Mouse (Mus musculus) brain, embryonic 14.5 days (tissue): ENCODE data around the gene Ccdc130.

Experiments
- CTCF ChIP-seq: fragments of 200-500 bp; IDR thresholded peaks from 2 replicates; pipeline ENCODE4 v1.5.1; 2012; ENCODE audit warnings: inconsistent platforms, mild to moderate bottlenecking, moderate library complexity, borderline replicate concordance; ENCODE audit not compliant: insufficient read depth, insufficient read length; ENCODE audit errors: extremely low read depth
- POLR2A ChIP-seq: fragments of 200-500 bp; IDR thresholded peaks from 2 replicates; pipeline ENCODE4 v1.6.1; 2012; ENCODE audit warnings: mild to moderate bottlenecking, inconsistent platforms, borderline replicate concordance; ENCODE audit not compliant: poor library complexity, insufficient read depth, insufficient read length, severe bottlenecking; ENCODE audit errors: extremely low read depth

DNA sequence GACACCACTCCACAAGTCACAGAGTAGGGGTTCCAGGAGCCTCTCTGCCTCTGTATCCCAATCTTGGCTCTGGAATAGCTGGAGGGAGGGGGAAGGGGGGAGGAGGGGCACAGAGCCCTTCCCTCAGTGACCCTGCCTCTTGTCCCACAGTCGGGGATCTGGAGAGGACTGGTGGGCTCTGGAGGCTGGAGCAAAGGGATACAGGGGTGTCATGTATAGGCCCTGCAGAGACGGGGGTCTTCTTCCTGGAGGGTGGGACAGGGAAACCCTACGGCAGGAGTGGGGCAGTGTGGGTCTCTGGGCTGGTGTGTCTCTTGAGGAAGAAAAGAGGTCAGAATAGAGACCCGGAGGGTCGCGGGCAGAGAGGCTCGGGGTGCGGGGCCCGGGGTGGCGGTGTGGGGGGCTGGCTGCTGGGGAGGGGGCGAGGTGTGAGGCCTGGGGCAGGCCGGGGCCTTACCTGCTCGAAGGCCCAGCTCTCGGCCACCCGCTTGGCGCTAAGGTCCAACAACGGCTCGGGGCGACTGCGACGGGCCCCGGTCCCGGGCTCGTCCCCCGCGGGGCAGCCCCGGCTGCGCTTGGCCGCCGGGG lies 33.7 kb downstream of the Ccdc130 start:
- no peak for TF ChIP-seq CTCF
- TF ChIP-seq POLR2A: no peak; the same call in 1 of the 2 replicates
